Mouse (Mus musculus) heart, postnatal 36 days (tissue): ENCODE measurements at regions not wholly inside any gene's neighbourhood (a gene's known extent, or its start where the extent isn't known, plus 50 kb on each side); places are given as distances from the start of the nearest gene placed in this dataset.

Experiments
- DNase-seq, 2 experiments: peaks; one replicate each; pipeline ENCODE4 v3.0.0; 2021 to 2022
- intact Hi-C: fragments of 180-260 bp; cut with DNase I; formaldehyde crosslinking; loops from one replicate; pipeline ENCODE4 v1.15.1; 2025

DNA sequence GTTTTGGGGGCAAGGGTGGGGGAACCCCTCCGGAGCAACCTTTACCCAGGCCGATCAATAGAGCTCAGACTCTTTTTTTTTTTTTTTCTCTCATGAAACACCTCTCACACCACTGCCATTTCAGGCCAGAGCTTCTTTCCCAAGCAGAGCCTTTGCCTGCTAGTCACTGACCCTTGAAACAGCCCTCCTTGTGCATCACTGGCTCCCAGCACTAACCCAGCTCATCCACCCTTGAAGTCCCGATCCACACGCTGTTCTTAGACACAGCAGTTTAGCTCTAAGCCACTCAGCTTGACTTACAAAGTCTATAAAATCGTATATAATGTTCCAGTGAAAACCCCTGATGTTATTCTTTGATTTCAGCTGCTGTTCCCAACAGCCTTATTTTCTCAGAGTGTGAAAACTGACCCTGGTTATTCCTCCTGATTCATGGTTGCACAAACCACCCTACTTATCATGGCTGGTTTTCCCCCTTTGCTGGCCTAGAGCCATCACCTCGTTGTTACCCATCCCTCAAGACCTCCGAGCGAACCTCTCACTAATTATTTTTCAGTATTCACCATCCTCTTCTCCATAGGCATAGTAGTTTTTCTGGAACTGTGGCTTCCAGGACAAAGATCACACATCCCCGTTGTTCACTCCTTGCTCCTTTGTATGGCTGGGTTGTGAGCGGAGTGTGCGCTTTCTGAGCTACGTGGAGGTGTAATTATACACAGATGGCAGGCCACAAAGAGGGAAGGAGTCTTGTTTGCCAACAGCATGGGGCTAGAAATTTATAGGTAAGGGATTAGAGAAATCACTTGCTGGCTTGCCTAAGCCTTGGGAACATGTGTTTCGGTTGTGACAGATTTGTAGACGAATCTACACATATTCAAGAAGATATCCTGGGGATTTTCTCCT, 287.6 kb upstream of the Gm10131 start:
- DNase-seq: no peak
- intact Hi-C loops: loop anchor here (5.0 kb wide), 1 partner anchor 418 kb away; no protein-coding TSS in a partner anchor

DNA sequence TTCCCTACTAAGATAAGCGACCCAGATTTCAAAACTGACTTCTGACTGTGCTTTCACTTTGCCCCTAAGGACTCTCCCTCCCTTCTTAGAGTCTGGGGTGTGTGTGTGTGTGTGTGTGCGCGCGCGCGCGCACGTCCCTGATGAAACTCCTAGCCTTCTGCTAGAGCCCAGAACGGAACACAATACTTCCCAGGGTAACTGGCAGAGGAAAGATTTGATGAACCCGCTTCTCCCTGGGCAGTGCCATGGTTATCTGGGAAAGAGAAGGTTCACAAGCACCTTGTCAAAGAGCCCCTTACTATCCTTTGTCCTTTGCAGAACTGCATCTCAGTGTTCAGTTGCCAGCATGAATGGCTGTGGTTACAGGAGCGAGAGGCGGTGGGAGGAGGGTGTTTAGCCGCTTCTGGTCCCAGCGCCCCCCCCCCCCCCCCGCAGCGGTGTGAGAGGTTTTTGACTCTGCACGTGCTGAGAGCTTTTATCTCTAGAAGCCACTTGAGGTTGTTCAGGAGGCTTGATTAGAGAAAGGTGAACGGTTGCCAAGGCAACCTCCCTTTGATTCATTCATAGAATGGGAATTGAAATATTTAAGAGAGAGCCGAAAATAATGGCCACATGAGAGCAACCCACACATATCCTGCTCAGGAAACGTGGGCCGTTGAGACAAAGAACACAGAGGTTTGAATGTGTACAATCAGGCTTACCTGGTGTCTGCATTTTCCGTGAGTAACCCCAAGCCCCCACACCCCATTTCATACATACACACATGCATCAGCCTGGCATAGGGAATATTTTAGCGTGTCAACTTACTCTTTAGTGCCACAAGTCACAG, 286.3 kb upstream of the Gm10131 start:
- DNase-seq: no peak
- intact Hi-C loops: loop anchor here (5.0 kb wide), 1 partner anchor 420 kb away; no protein-coding TSS in a partner anchor

DNA sequence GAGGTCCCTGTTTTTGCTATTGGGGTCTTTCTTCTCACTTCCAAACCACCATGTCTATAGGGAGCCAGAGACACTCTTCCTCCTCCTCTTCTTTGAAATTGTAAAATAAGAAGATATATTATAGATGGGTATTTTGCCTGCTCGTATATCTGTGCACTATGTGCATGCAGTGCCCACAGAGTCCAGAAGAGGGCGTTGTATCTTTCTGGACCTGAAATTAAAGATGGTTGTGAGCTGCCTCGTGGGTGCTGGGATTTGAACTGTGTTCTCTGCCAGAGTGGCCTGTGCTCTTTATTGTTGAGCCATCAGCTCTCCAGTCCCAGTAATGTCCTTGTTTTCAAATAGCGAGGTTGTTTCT, 285.7 kb upstream of the Gm10131 start:
- no peak for DNase-seq
- intact Hi-C loops: loop anchor here (5.0 kb wide), 1 partner anchor 420 kb away; no protein-coding TSS in a partner anchor

DNA sequence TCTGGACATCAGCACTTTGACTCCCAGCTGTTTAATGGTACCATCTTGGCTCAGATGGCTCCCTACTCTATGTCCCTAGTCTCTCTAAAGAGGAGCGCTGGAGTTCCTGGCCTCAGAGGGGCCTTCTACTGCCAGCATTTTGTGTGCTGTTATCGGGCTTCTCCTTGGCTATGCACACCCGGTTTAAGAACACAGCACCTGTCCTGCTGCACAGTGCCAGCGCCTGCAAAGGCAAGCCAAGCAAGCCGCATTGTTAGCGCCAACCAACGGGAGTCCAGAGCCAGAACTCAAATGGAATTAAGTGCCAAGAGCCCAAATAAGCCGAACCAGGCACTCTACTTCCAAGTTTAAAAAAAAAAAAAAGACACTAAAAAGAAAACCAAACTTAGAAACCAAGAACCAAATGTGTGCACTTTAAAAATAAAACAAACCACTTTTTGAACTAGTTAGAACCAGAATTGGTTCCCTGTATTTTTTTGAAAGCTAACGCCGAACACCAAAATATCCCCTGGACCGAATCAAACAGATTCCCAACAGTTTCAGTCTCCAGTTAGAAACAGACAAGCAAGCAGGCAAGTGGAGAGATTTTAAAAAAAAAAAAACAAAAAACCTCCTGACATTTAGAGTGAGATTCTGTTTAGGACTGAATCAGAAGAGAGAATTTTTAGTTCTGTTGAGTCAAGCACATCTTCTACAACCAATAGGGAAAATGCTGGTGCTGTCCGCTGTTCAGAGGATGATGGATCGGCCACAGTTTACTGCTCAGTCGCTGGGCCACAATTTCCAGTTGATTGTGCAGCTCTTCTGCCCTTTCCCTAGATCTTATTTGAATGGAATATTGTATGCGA, 281.7 kb upstream of the Gm10131 start:
- intact Hi-C loops: no loop called here

DNA sequence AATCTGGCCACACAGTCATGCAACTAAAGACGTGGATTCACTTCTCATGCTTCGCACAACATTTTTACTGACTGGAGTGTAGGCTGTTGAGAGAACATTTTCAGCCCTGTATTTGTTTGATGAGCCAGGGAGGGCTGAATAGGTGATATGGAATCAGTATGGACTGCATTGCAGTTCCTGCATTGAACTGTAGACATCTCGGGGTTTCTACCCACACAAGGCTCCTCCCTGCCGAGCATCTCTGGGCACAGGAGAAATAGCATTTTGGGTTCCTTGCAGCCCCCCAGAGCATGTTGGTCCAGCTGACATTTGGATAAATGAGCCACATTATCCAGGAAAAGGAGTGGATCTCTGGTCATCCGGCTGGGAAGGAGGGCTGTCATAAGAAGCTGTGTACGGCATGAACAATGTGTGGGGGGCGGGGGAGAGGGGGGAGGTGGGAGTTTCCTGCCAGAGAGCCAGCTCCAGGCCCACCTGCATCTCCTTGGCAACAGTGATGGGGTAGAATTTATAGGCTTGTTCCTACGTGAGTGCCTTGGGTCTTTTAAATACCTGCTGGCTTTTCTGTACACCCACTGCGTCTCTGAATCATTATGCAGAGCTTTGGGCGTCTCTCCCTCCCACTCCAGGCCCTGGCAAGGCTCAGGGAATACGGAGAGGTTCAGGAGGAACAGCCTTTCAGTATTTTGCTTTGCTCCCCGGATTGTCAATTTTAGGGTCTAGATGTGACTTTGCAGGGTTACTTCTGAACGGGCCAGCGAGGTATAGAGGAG, 280.9 kb upstream of the Gm10131 start:
- intact Hi-C loops: no loop called here
- no peak for DNase-seq

More for the DNA sequence above, 281.7 kb upstream of the Gm10131 start:
- peak; percentile 23 to 28 for DNase-seq

DNA sequence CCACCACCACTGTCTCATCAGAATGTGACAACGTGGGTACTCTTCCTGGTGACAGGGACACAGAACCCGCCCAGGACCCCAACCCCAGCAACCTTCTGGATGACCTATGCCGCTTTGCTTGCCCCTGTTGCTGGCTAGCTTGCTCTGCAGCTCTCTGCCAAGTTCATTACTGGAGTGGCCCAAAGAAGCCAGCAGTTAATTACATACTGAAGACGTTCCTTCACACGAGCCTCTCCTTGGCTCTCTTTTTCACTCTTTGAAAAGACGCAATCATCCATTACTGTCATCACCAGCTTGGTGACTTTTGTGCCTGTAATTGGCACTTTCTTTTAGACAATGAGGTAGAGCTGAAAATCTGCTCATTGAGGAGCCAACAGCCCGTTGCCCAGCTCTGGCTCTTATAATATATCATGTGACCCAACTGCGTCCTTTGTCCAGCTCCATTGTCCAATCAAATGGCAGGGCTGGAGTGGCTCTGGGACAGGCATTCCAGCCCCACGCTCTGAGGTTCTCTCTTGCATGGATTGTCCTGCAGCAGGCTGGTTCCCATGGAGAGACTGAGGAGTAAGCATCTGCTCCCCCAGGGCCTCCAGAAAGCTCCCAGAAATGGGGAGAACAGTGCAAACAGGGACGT, 274.4 kb upstream of the Gm10131 start:
- no peak for DNase-seq
- intact Hi-C loops: no loop called here

DNA sequence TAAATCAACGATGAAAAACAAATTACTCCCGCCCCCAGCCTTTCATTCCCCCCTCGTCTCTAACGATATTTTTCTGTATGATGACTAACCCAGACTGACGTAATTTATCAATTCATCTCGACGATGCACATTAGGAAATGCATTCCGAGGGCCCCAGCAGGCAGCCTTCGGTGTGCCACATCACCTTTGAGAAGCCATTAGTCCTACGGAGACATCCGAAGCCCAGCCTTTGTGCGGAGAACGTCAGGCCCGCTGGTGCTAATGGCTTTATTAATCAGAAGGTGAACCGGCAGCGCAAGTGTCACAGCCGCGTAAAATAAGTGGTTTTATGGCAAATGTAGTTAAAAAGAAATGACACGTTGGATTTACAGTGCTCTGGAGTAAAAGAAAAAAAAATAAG, 269.1 kb upstream of the Gm10131 start:
- intact Hi-C loops: no loop called here
- DNase-seq: no peak

DNA sequence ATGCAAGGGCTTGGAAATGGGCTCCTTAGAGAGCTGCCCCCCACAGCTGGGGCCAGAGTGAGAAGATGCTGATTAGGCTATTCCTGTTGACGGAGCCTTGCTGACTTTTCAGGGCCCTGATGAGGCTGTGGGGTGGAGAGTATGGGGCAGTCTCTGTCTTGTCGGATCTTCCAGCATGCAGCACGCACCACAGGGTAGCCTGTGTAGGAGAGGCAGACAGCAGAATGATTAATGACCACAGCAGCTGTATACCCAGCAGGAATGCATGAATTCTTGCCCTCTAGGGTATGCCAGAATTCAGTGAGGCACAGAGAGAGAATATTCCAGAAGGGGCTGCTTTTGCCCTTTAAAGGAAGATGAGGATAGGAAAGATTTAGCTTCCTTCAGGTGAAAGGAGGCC, 265.6 kb upstream of the Gm10131 start:
- DNase-seq: no peak
- intact Hi-C loops: no loop called here

DNA sequence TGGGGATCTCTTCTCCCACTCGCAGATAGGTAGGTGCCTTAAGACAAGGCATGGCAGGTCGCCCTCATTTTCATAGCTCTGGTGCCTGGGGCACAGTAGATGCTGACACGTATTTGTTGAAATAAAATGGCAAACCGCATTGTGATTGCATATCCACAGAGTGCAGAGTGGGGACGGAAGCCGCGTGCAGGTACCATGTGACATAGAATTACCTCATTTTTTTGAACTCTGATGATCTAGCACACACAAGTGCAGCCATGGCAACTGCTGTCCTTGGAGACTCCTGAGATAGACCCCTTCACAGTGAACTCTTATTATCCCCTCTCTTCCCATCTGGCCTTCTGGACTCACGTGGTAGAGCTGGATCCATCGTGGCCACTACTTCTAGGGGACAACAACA, 262.7 kb upstream of the Gm10131 start:
- intact Hi-C loops: no loop called here

DNA sequence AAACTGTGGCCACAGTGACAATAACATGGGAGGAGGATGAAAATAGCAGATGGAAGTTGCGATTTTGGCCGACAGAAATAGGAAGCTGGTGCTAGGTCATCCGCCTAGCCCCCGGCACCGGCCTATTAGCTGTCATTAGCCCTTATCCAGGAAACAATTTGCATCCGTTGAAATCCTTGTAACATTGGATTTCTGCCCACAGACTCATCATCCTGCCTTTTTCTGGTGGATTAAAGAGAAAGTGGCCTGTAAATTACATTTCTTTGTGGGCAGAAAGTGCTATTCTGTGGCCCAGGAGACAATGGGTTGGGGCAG, 261.1 kb upstream of the Gm10131 start:
- intact Hi-C loops: no loop called here
- no peak for DNase-seq

More for the DNA sequence above, 262.7 kb upstream of the Gm10131 start:
- no peak for DNase-seq

DNA sequence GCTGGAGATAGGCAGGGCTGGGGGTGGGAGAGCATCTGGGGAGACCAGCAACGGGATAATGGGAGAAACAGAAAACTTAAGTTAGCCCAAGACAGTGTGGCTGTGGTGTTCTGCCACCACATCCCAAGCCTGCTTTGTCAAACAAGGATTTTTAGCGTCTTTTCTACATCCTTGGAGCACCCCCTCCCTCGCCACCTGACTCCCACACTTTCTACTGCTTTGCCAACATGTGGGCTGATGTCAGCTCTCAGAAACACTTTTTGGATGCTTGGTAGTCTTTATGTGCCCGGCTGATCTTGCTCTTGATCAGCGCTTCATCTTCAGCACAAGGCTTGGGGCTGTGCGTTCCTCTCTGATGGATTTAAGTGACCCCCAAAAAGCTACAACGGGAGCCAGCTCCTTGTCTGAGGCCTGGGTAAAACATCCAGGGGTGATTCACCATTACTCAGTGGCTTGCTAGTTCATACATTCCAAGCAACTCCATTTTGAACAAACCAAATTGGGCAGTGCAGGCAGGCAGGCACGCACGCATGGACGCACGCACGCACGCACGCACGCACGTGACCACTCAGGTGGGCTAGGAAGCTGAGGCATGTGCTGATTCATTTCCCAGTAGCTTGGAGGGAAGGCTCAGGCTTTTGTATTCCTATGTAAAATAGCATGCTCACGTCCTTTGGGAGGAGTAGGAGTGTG, 260.6 kb upstream of the Gm10131 start:
- no peak for DNase-seq
- intact Hi-C loops: no loop called here

DNA sequence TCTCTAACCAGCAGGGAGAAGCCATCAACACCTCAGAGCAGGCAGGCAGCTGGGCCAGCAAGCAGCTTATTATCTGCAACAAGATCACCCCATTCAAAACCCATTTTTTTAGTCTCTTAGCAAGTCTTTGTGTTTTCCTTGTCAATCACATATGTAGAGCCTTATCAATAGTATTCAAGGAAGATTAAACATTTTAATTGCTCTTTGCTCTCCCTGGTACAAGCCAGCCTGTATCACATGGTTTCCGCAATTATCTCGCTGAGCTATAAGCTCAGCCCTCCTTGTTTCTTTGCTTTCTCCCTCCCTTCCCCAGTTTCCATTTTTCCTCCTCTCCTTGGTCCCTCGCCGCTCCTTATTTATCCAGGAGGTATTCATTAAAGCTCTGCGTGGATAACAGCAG, 259.9 kb upstream of the Gm10131 start:
- DNase-seq: no peak
- intact Hi-C loops: no loop called here

DNA sequence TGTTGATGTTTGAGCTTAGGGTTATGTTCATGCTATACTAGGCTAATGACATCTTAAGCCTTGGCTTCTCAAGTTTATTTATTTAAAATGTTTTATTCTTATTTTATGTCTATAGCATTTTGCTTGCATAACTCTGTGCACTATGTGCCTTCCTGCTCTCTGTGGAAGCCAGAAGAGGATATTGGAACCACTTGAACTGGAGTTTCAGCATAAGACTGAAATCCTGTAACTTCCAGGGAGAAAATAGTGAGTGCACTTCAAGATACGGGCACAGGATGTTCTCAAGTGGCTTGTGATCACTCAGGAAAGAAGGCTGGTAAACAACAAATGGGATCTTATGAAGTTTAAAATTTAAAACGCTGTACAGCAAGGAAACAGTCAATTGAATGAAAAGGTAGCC, 257.0 kb upstream of the Gm10131 start:
- DNase-seq: no peak
- intact Hi-C loops: no loop called here

DNA sequence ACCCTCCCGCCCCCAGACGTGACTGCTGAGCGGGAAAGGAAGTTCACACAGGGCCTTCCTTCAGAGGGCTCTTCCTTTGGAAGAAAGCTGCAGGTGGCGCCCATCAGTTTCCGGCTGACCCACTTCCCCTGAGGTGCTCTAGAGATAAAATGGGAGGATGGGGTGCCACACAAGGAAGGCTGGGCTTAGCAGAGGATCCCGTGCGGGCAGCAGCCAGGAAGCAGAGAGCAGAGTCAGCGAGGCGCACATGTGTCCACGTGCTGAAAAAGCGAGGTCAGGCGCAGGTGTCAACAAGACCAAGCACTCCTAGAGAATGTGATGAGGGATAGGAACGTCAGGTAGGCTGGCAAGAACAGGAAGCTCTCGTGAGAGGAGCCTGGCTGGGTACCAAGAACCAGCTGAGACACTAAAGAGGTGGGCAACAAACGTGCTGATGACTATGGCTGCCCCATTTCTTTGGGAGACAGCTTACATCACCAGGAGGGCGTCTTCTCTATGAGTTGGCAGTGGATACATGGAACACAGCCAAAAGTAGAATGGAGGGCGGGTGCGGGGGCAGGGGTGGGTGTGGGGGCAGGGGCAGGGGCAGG, 253.0 kb upstream of the Gm10131 start:
- no peak for DNase-seq
- intact Hi-C loops: no loop called here

DNA sequence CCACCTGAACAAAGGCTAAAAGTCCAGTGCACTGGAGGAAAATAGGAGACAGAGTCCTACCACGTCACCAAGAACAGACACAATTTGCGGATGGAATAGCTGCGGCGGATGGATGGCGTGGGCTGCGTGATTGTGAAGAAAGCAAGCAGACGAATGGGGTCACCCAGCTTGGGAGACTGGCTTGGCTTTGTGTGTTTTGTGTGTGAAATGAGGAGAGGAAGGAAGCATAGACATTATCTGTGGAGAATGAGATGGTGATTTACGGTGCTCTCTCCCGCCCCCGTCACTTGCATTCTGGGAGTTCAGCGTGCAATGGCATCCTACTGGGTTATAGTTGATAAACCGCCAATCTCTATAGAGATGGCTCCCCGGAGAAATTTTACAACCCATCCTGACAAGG, 252.1 kb upstream of the Gm10131 start:
- no peak for DNase-seq
- intact Hi-C loops: no loop called here

DNA sequence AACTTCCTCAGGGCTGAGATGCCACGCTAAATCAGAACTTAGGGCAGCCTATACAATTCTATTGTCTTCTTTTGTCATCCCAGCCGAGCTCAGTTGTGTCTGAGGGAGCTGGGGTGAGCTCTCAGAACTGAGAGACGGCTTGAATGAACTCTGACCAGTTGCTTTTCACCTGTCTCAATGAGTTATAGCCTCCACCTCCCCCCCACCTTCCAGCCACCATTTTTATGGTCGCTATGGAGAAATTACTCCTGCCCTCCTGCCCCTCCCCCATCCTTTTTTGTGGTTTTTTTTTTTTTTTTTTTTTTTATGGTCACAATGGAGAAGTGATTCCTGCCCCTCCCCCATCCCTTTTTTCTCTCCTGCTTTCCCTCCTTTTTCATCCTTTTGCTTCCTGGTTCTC, 251.6 kb upstream of the Gm10131 start:
- no peak for DNase-seq
- intact Hi-C loops: no loop called here

DNA sequence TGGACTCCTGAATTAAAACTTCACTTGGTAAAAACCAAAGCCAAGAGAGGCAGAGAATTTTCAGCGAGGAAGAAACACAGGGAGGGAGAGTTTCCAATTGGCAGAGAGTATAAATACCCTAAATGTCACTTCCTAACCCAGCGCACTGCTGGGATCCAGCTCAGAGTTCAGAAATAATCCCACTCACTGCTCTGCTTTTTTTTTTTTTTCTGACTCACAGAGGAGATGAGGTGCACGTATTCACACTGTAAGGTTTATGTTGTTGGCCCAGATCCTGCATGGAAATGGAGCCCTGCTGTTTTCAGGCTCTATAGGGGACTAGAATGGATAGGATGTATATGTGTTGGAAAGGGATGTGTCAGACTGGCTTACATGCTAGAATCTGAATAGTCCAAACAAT, 249.8 kb upstream of the Gm10131 start:
- no peak for DNase-seq
- intact Hi-C loops: no loop called here

DNA sequence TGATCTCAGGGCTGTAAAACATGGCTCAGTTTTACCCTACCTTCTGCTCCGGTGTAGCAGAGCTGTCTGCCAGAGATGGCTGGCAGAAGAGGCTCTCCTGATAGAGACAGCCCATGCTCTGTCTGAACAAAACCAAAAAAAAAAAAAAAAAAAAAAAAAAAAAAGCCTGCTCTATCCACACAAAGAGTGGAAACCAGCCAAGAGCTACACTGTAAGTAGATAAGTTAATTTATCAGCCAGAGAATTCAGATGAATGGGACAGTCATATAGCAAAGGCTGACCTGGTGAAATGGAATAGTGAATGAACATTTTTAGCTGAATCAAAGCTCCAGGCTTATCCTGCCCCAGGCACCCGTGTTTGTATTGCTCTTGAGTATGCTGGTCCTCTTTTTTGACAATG, 248.2 kb upstream of the Gm10131 start:
- intact Hi-C loops: no loop called here
- no peak for DNase-seq

DNA sequence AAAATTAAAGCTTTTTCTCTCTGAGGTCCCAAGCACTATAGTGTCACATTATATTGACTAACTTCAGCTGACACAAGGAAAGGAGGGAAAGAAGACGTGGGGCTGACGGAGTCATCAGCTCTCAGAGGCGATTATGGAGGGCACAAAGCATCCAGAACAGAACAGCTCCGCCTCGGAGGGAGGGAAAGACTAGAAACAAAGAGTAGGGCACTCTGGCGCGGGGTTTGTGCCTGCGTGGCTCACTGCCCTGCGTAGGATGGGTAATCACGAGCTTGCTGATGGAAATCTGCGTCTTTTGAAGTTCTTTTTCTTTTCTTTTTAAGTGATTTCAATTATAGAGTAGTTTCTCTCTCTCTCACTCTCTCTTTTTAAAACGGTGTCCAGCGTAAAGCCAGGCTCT, 243.5 kb upstream of the Gm10131 start:
- DNase-seq: no peak
- intact Hi-C loops: no loop called here
